Mouse (Mus musculus) left cerebral cortex, adult 6 months (tissue): ENCODE data around the gene Ifitm10. TPM values are rescaled to one million over a fixed set of nuclear protein-coding genes. Genes with fewer than 3 reads are reported as not detected.

Experiments used
- long read RNA-seq, 2 experiments: library from polyadenylated mRNA; unstranded; transcript quantifications; one replicate each; pipeline ENCODE4 v2.0.0; 2019 to 2020
- polyA plus RNA-seq: library from polyadenylated mRNA; unstranded; fragments of <200 nt; fragmentation: Nextera tagmentation; gene quantifications from 2 replicates; pipeline ENCODE4 v1.2.3, GENCODE M21; 2021

Ifitm10 gene
- polyA plus RNA-seq, result 30.4 and 46.7 TPM in 2 replicates
- long read RNA-seq, experiment 1, transcript Ifitm10-202 (3 exons, 1,158 nt), result major isoform, 32 of 40 reads
- long read RNA-seq, experiment 1, partial matches to known transcripts, result 3 of 40 reads
- long read RNA-seq, experiment 1, other reads (novel, unspliced or antisense), result 4 of 40 reads
- long read RNA-seq, experiment 2, transcript Ifitm10-202 (3 exons, 1,158 nt), result major isoform, 22 of 40 reads
- long read RNA-seq, experiment 2, partial matches to known transcripts, result 4 of 40 reads
- long read RNA-seq, experiment 2, other reads (novel, unspliced or antisense), result 14 of 40 reads

DNA sequence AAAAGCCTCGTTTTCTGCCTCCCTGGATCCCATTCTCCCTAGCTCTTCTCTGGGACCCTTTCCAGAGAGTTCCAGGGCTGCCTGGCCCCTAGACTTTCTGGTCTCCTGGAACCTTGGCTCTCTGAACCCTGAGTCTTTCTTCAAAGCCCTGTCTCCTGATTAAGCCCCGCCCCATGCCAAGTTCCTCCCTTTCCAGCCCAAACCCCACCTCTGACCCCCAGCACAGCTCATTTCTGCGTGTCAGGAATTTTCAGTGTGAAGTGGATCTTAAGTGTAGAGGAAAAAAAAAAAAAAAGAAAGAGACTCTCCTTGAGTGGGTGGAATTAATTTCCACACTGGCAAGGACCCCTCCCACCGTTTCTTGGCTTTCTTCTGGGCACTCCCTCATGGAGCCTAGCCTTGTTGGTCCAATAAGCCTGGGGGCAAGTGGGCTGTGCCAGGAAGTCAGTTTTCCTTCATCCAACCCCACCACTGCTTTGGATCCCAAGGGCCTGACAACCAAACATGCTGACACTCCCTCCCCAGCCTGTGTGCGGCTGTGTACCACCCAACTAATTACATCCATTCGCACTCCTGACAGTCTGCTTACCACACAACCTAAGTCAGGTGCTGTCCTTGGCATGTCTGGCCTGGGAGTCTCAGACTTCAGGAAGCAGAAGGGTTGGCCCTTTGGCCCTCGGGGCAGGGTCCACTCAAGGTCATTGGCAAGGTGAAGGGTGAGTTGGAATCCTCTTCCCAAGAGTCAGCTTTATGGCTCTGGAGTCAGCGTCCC, at the start of gene Ifitm10:
TSS of gene Ifitm10 (minus strand) at position 113 of the 772 bp plus-strand sequence.

DNA sequence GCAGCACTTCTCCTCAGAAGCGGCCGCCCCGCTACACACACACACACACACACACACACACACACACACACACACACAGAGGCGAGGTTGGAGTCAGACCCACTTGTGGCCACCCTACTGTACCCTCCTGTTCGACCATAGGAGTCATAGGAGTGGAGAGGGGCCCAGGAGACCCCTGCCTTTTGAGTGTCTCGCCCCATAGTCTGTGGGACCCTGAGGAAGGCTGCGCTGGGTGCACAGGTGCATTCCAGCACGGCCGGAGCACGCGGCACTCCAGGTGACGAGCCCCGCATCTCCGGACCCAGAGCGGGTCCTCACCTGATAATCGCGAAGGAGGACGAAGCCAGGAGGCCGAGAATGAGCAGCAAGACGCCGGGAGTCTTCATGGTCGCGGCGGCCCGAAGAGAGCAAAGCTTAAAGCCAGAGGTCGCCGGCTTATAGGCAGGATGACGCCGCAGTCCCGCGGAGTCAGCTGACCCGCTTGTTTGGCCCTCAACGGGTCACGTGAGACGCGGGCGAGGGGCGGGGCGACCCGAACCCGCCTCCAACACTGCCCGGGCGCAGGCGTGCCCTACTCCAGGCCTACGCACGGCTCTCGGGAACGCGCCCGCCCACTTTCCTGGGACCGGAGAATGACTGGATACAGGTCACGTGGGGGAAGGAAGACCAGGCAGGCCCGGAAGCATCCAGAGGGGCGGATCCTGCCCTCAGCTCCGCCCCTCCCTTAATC, 14.0 kb upstream of the Ifitm10 start, which contains the start of gene Ctsd:
TSS of gene Ctsd (minus strand) at position 620 of the 730 bp plus-strand sequence.

DNA sequence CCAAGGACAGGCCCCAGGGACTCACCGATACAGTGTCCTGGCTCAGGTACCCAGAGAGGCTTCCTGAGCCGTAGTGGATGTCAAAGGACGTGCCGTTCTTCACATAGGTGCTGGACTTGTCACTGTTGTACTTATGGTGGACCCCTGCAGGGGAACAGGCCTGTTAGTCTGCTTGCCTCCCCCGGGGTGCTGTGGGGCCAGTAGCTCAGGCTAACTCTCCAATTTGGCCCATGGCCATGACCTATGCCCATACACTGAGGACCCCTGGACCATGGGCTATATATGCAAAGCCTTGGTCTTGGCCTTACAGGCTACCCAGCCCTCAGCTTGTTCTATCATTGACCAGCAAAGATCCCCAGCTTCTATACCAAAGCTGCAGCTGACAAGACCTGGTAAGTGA, 9.0 kb upstream of the Ifitm10 start, which contains the start of gene Gm49369:
TSS of gene Gm49369 (minus strand) at position 101 of the 400 bp plus-strand sequence.

DNA sequence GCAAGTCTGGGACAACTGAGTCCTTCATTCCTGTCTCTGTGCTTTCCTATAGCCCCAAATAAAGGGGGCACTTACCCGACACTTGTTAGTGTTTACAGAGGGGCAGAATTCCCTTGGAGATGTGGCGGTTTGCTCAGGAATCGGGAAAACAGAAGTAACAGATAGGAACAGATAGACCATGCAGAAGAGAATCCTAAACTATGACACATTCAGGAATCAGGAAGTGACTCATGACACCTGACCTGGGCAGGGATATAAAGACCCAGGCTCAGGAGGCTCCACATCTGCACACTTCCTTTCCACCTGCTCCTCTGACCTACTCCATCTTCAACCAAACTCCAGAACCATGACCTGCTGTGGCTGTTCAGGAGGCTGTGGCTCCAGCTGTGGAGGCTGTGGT, 70.3 kb downstream of the Ifitm10 start, which contains the start of gene Krtap5-4:
TSS of gene Krtap5-4 (plus strand) at position 301 of the 400 bp plus-strand sequence.

DNA sequence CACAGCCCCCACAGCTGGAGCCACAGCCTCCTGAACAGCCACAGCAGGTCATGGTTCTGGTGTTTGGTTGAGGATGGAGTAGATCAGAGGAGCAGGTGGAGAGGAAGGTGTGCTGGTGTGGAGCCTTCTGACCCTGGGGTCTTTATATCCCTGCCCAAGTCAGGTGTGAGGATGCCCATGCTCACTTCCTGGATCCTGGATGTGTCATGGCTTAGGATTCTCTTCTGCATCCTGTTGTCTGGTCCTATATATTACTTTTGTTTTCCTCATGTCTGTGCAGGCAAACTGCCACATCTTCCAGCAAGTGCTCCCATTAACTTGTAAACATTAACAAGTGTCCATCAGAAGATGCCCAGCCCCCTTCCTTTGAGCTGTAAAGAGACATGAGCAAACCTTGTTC, 76.5 kb downstream of the Ifitm10 start, which contains the start of gene Krtap5-1:
TSS of gene Krtap5-1 (minus strand) at position 101 of the 400 bp plus-strand sequence.

Other genes with a start within 250 kb of the Ifitm10 start
- gene Gm39115, start 237.7 kb downstream of the Ifitm10 start, polyA plus RNA-seq, result not detected in 2 replicates
- gene Gm45337, start 229.1 kb downstream of the Ifitm10 start, polyA plus RNA-seq, result not detected in 2 replicates
- not detected in 2 replicates for gene Gm29735, start 216.6 kb downstream of the Ifitm10 start, polyA plus RNA-seq
- gene Gm4553, start 208.0 kb downstream of the Ifitm10 start, polyA plus RNA-seq, result not detected in 2 replicates
- not detected in 2 replicates for gene Krtap5-2, start 197.7 kb downstream of the Ifitm10 start, polyA plus RNA-seq
- gene Gm10153, start 183.4 kb downstream of the Ifitm10 start, polyA plus RNA-seq, result not detected in 2 replicates
- gene Krtap5-3, start 172.4 kb downstream of the Ifitm10 start, polyA plus RNA-seq, result not detected in 2 replicates
- gene Gm7579, start 161.9 kb downstream of the Ifitm10 start, polyA plus RNA-seq, result not detected in 2 replicates
- not detected in 2 replicates for gene Krtap5-5, start 143.8 kb downstream of the Ifitm10 start, polyA plus RNA-seq
- not detected in 2 replicates for gene Gm40460, start 132.7 kb downstream of the Ifitm10 start, polyA plus RNA-seq
- not detected in 2 replicates for gene Gm2431, start 115.4 kb downstream of the Ifitm10 start, polyA plus RNA-seq
- gene Gm4559, start 99.4 kb downstream of the Ifitm10 start, polyA plus RNA-seq, result not detected in 2 replicates
- not detected in 2 replicates for gene Krtap5-1, start 76.6 kb downstream of the Ifitm10 start, polyA plus RNA-seq
- gene Krtap5-4, start 70.2 kb downstream of the Ifitm10 start, polyA plus RNA-seq, result not detected in 2 replicates
- not detected in 2 replicates for gene Gm49369, start 8.9 kb upstream of the Ifitm10 start, polyA plus RNA-seq
- gene Ctsd, start 14.3 kb upstream of the Ifitm10 start, polyA plus RNA-seq, result 400 and 569 TPM in 2 replicates
- not detected in 2 replicates for gene Syt8, start 61.1 kb upstream of the Ifitm10 start, polyA plus RNA-seq
- gene Tnni2, start 68.1 kb upstream of the Ifitm10 start, polyA plus RNA-seq, result 0.99 and 1.4 TPM in 2 replicates
- gene Lsp1, start 87.1 kb upstream of the Ifitm10 start, polyA plus RNA-seq, result 3.4 and 4.0 TPM in 2 replicates
- 0.30 TPM in 1 of 2 replicates, not detected in the other for gene Tnnt3, start 125.1 kb upstream of the Ifitm10 start, polyA plus RNA-seq
- gene Mrpl23, start 158.9 kb upstream of the Ifitm10 start, polyA plus RNA-seq, result 30.3 and 54.8 TPM in 2 replicates